Mouse (Mus musculus) kidney, embryonic 14.5 days (tissue): Measurements from ENCODE around the gene Luc7l3. TPM values are rescaled to one million over a fixed set of nuclear protein-coding genes. Genes with fewer than 3 reads are reported as not detected.

ENCODE experiments used
- ATAC-seq: fragments of 200-750 bp; cut with Nextera tagmentation; 2 replicates; pipeline ENCODE4 v1.8.0; 2017; ENCODE audit warnings: moderate number of reproducible peaks, mild to moderate bottlenecking, moderate TSS enrichment, moderate library complexity; ENCODE audit not compliant: low FRiP score, low TSS enrichment
- H3K27ac ChIP-seq: fragments of 300-500 bp; sonication (generic); 2 replicates; pipeline ENCODE4 v1.5.1; 2014; ENCODE audit warnings: low read depth, mild to moderate bottlenecking, low read length, moderate library complexity, mixed read lengths
- H3K27me3 ChIP-seq: fragments of 300-500 bp; sonication (generic); 2 replicates; pipeline ENCODE4 v1.6.1; 2014; ENCODE audit warnings: mild to moderate bottlenecking, low read length; ENCODE audit not compliant: control insufficient read depth, insufficient read depth
- H3K36me3 ChIP-seq: fragments of 300-500 bp; sonication (generic); 2 replicates; pipeline ENCODE4 v1.6.1; 2014; ENCODE audit warnings: low read length, mixed read lengths; ENCODE audit not compliant: control insufficient read depth, insufficient read depth
- H3K4me1 ChIP-seq: fragments of 300-500 bp; sonication (generic); 2 replicates; pipeline ENCODE4 v1.6.1; 2014; ENCODE audit warnings: low read length, mixed read lengths; ENCODE audit not compliant: control insufficient read depth, insufficient read depth
- H3K4me2 ChIP-seq: fragments of 300-500 bp; sonication (generic); replicated peaks from 2 replicates; pipeline ENCODE4 v1.6.1; 2014; ENCODE audit warnings: low read depth, mild to moderate bottlenecking, low read length
- H3K4me3 ChIP-seq: fragments of 300-500 bp; sonication (generic); 2 replicates; pipeline ENCODE4 v1.5.1; 2014; ENCODE audit warnings: mild to moderate bottlenecking, low read length
- H3K9ac ChIP-seq: fragments of 300-500 bp; sonication (generic); 2 replicates; pipeline ENCODE4 v1.6.1; 2014; ENCODE audit warnings: low read depth, mild to moderate bottlenecking, low read length, moderate library complexity
- H3K9me3 ChIP-seq: fragments of 300-500 bp; sonication (generic); 2 replicates; pipeline ENCODE4 v1.6.1; 2016; ENCODE audit warnings: low read length; ENCODE audit not compliant: control insufficient read depth
- WGBS: fragments of 180-500 bp; shearing (Covaris S2); extraction: QIAGEN DNeasy Blood & Tissue Kit; methylation state at CpG from one replicate; pipeline ENCODE4 v1.1.7; 2014; 5-methylcytosine and 5-hydroxymethylcytosine counted together
- polyA plus RNA-seq: library from polyadenylated mRNA; unstranded; fragments of >200 nt; fragmentation: Nextera tagmentation; extraction: Ambion mirVana; gene quantifications from 2 replicates; pipeline ENCODE4 v1.2.1, GENCODE M21; 2014

Gene Luc7l3
- polyA plus RNA-seq, 1 experiment from 2014 or later: 106 TPM

GRCm38 (mm10) chr11:94328644-94329025 lies 6.8 kb upstream of the Luc7l3 start:
- no peaks in the 10 kb centered on the region for H3K9me3 ChIP-seq
- H3K27me3 ChIP-seq: no peaks in the 10 kb centered on the region
- WGBS: 2% methylated on average over 10 of the region's 10 CpGs
- H3K36me3 ChIP-seq: no peaks in the 10 kb centered on the region
- ATAC-seq: no peak
- peaks cover 9% of the 10 kb centered on the region for H3K4me1 ChIP-seq
- H3K27ac ChIP-seq: peak overlapping the region; percentile 96
- H3K9ac ChIP-seq: peak overlapping the region; percentile 92
- peak overlapping the region; percentile 77 for H3K4me3 ChIP-seq
- peak overlapping the region; percentile 61 for H3K4me2 ChIP-seq

GRCm38 (mm10) chr11:94327693-94328643 lies 6.2 kb upstream of the Luc7l3 start, which contains the start of gene Ankrd40:
Gene Ankrd40 (plus strand): TSS chr11:94328001.
- Histone ChIP-seq H3K27me3 (no peaks in the 10 kb centered on the region), H3K27ac (peak within 1 kb of the TSS; percentile 96), H3K4me1 (peaks cover 9% of the 10 kb centered on the region), H3K4me2 (peak within 1 kb of the TSS; percentile 61), H3K36me3 (no peaks in the 10 kb centered on the region), H3K4me3 (peak within 1 kb of the TSS; percentile 77), H3K9ac (peak within 1 kb of the TSS; percentile 92), H3K9me3 (no peaks in the 10 kb centered on the region)
- under 1% methylated on average over 69 of the region's 78 CpGs for WGBS
- ATAC-seq: peak; percentile 91

- Histone ChIP-seq H3K4me1 (peaks cover 9% of the 10 kb centered on the region), H3K4me3 (peak overlapping the region; percentile 77), H3K27me3 (no peaks in the 10 kb centered on the region), H3K9me3 (no peaks in the 10 kb centered on the region), H3K4me2 (peak overlapping the region; percentile 61), H3K27ac (peak overlapping the region; percentile 96), H3K36me3 (no peaks in the 10 kb centered on the region), H3K9ac (peak overlapping the region; percentile 92)
- WGBS: 7% methylated on average over 10 of the region's 10 CpGs
- peak; percentile 55; the same call in 1 of the 2 replicates for ATAC-seq
Measured at GRCm38 (mm10) chr11:94326961-94327411, 5.2 kb upstream of the Luc7l3 start.

- no peak overlapping the region for H3K4me3 ChIP-seq
- no peaks in the 10 kb centered on the region for H3K9me3 ChIP-seq
- no peak for ATAC-seq
- no peak overlapping the region for H3K4me2 ChIP-seq
- no peak overlapping the region for H3K27ac ChIP-seq
- 89% methylated on average over 5 of the region's 5 CpGs for WGBS
- H3K27me3 ChIP-seq: no peaks in the 10 kb centered on the region
- peaks cover 13% of the 10 kb centered on the region for H3K4me1 ChIP-seq
- no peak overlapping the region for H3K9ac ChIP-seq
- H3K36me3 ChIP-seq: no peaks in the 10 kb centered on the region
Measured at GRCm38 (mm10) chr11:94324618-94325017, 2.8 kb upstream of the Luc7l3 start.

- H3K4me3 ChIP-seq: no peak overlapping the region
- H3K4me1 ChIP-seq: peaks cover 10% of the 10 kb centered on the region
- 72% methylated on average over 5 of the region's 5 CpGs for WGBS
- no peaks in the 10 kb centered on the region for H3K36me3 ChIP-seq
- H3K4me2 ChIP-seq: no peak overlapping the region
- no peaks in the 10 kb centered on the region for H3K9me3 ChIP-seq
- no peak overlapping the region for H3K9ac ChIP-seq
- ATAC-seq: no peak
- H3K27ac ChIP-seq: no peak overlapping the region
- H3K27me3 ChIP-seq: no peaks in the 10 kb centered on the region
Measured at GRCm38 (mm10) chr11:94323271-94323925, 1.6 kb upstream of the Luc7l3 start.

- Histone ChIP-seq H3K36me3 (no peaks in the 10 kb centered on the region), H3K4me2 (peak overlapping the region; percentile 74), H3K4me3 (peak overlapping the region; percentile 95), H3K4me1 (peaks cover 13% of the 10 kb centered on the region), H3K9me3 (no peaks in the 10 kb centered on the region), H3K9ac (peak overlapping the region; percentile 98), H3K27ac (peak overlapping the region; percentile 99), H3K27me3 (no peaks in the 10 kb centered on the region)
- no peak for ATAC-seq
- WGBS: 34% methylated on average over 5 of the region's 5 CpGs
Measured at GRCm38 (mm10) chr11:94322636-94323035, 848 bp upstream of the Luc7l3 start.

- under 1% methylated on average over 67 of the region's 67 CpGs for WGBS
- Histone ChIP-seq H3K27ac (peak overlapping the region; percentile 99), H3K9me3 (no peaks in the 10 kb centered on the region), H3K4me3 (peak overlapping the region; percentile 95), H3K36me3 (no peaks in the 10 kb centered on the region; the same call in 1 of the 2 replicates), H3K27me3 (no peaks in the 10 kb centered on the region), H3K4me2 (peak overlapping the region; percentile 77), H3K9ac (peak overlapping the region; percentile 98), H3K4me1 (peaks cover 20% of the 10 kb centered on the region)
- peak; percentile 81 for ATAC-seq
Measured at GRCm38 (mm10) chr11:94320969-94321930, 538 bp downstream of the Luc7l3 start.

GRCm38 (mm10) chr11:94318056-94318455 lies 3.7 kb downstream of the Luc7l3 start:
- H3K9ac ChIP-seq: no peak overlapping the region
- no peak overlapping the region for H3K4me2 ChIP-seq
- no peaks in the 10 kb centered on the region for H3K27me3 ChIP-seq
- H3K4me1 ChIP-seq: peaks cover 38% of the 10 kb centered on the region
- 86% methylated on average over 5 of the region's 5 CpGs for WGBS
- H3K27ac ChIP-seq: no peak overlapping the region
- H3K36me3 ChIP-seq: no peaks in the 10 kb centered on the region; the same call in 1 of the 2 replicates
- ATAC-seq: no peak
- no peak overlapping the region for H3K4me3 ChIP-seq
- H3K9me3 ChIP-seq: no peaks in the 10 kb centered on the region
